Mouse (Mus musculus): ENCODE measurements around the gene 4930579F01Rik.
A peak's percentile ranks its signal among the peaks of the same experiment; 100 is the strongest.

Gene 4930579F01Rik

GRCm38 (mm10) chr3:138193683-138194302 lies at the start of gene 4930579F01Rik:
Gene 4930579F01Rik (minus strand): TSS chr3:138193825.
- no peak for DNase-seq

- no peak for DNase-seq
Observed at GRCm38 (mm10) chr3:138242933-138243332, 49.3 kb upstream of the 4930579F01Rik start.

GRCm38 (mm10) chr3:138242021-138242726 lies 48.5 kb upstream of the 4930579F01Rik start:
- DNase-seq: no peak

GRCm38 (mm10) chr3:138241371-138241770 lies 47.7 kb upstream of the 4930579F01Rik start:
- DNase-seq: no peak

- no peak for DNase-seq
Observed at GRCm38 (mm10) chr3:138240942-138241341, 47.3 kb upstream of the 4930579F01Rik start.

GRCm38 (mm10) chr3:138240411-138240810 lies 46.8 kb upstream of the 4930579F01Rik start:
- no peak for DNase-seq

GRCm38 (mm10) chr3:138239461-138239860 lies 45.8 kb upstream of the 4930579F01Rik start:
- DNase-seq: no peak

- DNase-seq: no peak
Observed at GRCm38 (mm10) chr3:138238046-138238445, 44.4 kb upstream of the 4930579F01Rik start.

GRCm38 (mm10) chr3:138236546-138237163 lies 43.0 kb upstream of the 4930579F01Rik start:
- no peak for DNase-seq

GRCm38 (mm10) chr3:138231531-138231930 lies 37.9 kb upstream of the 4930579F01Rik start:
- no peak for DNase-seq

GRCm38 (mm10) chr3:138230266-138230665 lies 36.6 kb upstream of the 4930579F01Rik start:
- DNase-seq: no peak

GRCm38 (mm10) chr3:138229448-138229847 lies 35.8 kb upstream of the 4930579F01Rik start:
- no peak for DNase-seq

- no peak for DNase-seq
Observed at GRCm38 (mm10) chr3:138227782-138228181, 34.2 kb upstream of the 4930579F01Rik start.

GRCm38 (mm10) chr3:138227082-138227481 lies 33.5 kb upstream of the 4930579F01Rik start:
- no peak for DNase-seq

- no peak for DNase-seq
Observed at GRCm38 (mm10) chr3:138226476-138226875, 32.9 kb upstream of the 4930579F01Rik start.

GRCm38 (mm10) chr3:138225853-138226252 lies 32.2 kb upstream of the 4930579F01Rik start:
- peak in 1 of 2 experiments; percentile 36 for DNase-seq

- no peak for DNase-seq
Observed at GRCm38 (mm10) chr3:138225331-138225730, 31.7 kb upstream of the 4930579F01Rik start.

- DNase-seq: no peak
Observed at GRCm38 (mm10) chr3:138224363-138224954, 30.8 kb upstream of the 4930579F01Rik start.

GRCm38 (mm10) chr3:138222952-138223351 lies 29.3 kb upstream of the 4930579F01Rik start:
- DNase-seq: peak in 1 of 2 experiments; percentile 66

- DNase-seq: no peak
Observed at GRCm38 (mm10) chr3:138222511-138222910, 28.9 kb upstream of the 4930579F01Rik start.

GRCm38 (mm10) chr3:138221116-138221515 lies 27.5 kb upstream of the 4930579F01Rik start:
- no peak for DNase-seq

GRCm38 (mm10) chr3:138217631-138218264 lies 24.1 kb upstream of the 4930579F01Rik start, which contains the start of gene Adh7:
Gene Adh7 (plus strand): TSS chr3:138217760.
- no peak for DNase-seq

GRCm38 (mm10) chr3:138216091-138216490 lies 22.5 kb upstream of the 4930579F01Rik start:
- DNase-seq: no peak
